Mouse (Mus musculus): Measurements from ENCODE around the gene Grwd1.
A peak's percentile ranks its signal among the peaks of the same experiment; 100 is the strongest.

The Grwd1 gene

DNA sequence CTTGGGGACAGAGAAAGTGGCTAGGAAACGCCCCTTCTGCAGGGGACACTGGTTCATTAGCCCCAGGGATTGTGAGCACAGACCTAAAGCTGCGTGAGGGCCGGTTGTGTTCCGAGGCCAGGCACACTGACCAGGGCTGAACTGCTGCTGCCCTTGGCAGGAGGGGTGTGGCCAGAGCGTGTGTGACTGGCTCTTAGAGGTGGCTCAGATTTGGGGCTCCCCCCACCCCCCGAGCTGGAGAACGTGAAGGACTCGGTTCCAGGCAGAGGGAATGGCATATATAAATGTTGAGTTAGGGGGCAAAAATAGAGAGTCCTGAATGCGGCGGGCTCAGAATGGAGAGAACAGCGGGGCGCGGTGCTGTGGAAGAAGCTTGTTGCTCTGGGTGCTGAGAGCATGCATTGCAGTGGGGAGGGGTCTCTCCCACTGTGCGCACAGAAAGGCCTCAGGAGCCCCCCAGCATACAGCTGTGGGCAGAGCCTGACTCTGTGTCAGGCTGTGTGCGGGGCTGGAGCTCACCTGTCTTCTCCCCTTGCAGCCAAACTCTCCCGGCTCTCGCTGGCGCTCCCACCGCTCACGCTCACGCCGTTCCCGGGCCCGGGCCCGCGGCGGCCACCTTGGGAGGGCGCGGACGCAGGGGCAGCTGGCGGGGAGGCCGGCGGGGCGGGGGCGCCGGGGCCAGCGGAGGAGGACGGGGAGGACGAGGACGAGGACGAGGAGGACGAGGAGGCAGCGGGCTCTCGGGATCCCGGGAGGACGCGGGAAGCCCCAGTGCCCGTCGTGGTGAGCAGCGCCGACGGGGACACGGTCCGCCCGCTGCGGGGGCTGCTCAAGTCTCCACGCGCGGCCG lies 32.9 kb downstream of the Grwd1 start:
- DNase-seq = peak; percentile 27

DNA sequence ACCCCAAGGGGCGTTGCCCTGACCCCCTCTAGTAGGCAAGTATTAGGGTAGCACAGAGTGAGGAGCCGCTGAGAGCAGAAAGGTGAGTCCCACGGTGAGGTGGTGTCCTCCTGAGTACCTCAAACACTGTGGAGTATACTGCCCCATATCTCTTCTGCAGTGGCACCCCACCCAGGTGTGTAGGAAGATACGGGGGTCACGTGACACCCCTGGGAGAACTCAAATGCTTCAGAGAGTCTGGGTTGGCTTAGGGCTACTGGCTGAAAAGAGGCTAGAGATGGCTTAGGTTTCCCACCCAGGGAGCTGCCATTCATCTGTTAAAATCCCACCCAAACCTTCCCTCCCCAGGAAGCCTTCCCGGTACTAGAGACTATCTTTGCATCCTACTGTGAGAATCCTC lies 33.8 kb downstream of the Grwd1 start:
- DNase-seq = no peak

DNA sequence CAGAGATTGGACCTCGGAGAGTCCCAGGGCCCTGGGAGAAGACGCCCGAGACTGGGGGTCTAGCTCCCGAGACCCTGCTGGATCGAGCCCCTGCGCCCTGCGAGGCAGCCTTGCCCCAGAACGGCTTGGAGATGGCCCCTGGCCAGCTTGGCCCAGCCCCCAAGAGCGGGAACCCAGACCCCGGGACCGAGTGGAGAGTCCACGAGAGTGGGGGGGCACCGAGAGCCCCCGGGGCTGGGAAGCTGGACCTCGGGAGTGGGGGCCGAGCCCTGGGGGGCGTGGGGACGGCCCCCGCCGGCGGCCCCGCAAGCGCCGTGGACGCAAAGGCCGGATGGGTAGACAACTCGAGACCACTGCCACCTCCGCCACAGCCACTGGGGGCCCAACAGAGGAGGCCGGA lies 35.8 kb downstream of the Grwd1 start:
- no peak for DNase-seq

DNA sequence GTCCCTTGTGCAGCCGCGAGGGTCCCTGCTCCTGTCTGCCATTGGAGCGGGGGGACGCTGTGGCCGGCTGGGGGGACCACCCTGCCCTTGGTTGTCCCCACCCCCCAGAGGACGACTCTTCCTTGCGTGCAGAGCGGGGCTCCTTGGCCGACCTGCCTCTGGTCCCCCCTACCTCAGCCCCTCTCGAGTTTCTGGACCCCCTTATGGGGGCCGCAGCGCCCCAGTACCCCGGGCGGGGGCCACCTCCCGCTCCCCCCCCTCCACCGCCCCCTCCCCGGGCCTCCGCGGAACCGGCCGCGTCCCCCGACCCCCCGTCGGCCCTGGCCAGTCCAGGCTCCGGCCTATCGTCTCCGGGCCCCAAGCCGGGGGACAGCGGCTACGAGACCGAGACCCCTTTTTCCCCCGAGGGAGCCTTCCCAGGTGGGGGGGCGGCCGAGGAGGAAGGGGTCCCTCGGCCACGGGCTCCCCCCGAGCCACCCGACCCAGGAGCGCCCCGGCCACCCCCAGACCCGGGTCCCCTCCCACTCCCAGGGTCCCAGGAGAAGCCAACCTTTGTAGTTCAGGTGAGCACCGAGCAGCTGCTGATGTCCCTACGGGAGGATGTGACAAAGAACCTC lies 36.7 kb downstream of the Grwd1 start:
- no peak for DNase-seq

DNA sequence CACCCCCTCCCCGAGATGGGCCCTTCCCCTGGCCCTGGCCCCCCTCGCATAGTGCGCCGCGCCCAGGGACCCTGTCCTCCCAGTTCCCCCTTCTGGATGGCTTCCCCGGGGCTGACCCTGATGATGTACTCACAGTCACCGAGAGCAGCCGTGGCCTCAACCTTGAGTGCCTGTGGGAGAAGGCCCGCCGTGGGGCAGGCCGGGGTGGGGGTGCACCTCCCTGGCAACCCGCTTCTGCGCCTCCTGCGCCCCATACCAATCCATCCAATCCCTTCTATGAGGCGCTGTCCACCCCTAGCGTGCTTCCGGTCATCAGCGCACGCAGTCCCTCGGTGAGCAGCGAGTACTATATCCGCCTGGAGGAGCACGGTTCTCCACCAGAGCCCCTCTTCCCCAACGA lies 37.5 kb downstream of the Grwd1 start:
- no peak for DNase-seq

DNA sequence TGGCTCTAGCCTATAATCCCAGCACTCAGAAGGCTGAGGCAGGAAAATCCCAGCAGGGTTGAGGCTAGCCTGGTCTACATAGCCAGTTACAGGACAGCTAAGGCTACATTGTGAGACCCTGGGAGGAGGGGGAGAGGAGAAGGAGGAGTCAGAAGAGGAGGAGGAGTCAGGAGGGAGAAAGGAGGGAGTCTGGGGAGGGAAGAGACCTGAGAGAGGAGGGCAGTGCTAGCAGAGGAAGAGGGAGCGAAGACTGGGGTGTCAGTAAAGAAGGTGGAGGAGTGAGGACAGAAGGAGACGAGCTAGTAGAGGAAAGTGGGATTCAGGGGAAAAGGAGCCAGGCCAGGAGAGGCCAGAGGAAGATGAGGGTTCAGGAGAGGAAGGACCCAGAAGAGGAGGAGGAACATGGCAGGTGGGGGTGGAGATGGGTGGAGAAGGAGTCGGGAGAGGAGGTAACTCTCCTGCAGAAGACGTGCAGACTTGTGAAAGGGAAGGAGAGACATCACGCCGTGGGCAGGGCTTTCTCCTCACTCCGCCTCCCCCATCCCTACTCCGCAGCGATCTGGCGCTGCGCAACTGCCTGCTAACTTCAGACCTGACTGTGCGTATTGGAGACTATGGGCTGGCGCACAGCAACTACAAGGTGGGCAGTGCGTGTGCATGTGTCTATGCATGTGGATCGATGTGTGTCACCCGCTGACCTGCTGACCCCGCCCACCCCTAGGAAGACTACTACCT lies 38.8 kb downstream of the Grwd1 start:
- DNase-seq = no peak

DNA sequence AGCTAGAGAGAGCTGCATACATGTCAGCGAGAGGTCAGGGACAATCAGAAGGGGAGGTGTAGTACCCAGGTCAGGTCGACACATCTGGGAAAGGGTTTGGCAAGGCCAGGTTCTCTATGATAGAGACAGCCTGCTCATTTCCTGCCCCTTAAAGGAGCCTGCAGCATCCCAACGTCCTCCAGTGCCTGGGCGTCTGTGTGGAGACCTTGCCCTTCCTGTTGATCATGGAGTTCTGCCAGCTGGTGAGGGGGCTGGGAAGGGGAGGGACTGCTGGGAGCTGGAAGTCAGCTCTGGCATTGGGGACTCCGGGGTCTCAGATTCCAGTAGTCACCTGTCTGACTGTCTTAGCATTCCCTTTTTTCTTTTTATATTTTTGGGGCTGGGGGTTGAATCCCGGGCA lies 40.0 kb downstream of the Grwd1 start:
- peak; percentile 21 for DNase-seq

DNA sequence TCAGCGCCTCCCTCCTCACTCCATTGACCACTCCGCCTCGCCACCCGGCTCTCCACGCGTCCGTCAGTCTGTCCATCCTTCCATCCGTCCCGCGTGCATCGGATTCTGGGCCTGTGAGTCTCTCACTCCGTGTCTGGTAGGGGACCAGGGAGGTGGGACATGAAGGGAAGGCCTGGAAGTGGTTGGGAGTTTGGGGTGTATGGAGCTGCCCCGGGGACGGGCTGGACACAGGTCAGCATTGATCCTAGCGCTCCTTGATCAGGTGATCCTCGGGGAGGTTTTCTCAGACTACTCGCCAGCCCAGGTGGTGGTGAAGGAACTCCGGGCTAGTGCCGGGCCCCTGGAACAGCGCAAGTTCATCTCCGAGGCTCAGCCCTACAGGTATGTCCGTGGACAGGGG lies 43.1 kb downstream of the Grwd1 start:
- peak; percentile 32 for DNase-seq

DNA sequence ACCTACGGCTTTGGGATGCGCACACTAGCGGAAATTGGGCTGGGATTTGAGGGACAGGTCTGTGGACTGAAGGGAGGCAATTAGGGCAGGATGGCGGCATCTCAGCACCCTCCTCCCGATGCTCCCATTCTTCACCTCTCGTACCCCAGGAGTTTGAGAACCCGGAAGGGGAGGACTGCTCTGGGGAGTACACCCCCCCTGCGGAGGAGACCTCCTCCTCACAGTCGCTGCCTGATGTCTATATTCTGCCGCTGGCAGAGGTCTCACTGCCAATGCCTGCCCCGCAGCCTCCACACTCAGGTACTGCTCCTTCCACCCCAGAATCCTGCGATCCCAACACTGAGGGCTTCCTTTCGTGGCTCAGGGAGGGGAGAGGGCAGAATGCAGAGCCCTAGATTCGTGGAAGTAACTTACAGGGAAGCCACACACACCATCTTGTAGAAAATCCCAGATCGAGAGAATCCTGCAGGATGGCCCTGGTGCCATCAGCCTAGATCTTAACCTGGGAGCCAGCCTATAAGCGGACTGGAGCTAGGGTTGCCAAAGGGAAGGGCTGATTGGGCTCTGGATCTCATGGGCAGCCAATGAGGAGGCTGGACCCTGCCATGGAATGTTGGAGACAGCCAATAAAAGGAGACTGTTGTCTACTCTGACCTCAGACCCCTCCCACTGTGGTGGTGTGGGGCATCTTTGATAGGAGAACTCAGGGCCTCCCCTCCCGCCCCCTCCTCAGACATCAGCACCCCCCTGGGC lies 43.9 kb downstream of the Grwd1 start:
- peak; percentile 66 for DNase-seq

DNA sequence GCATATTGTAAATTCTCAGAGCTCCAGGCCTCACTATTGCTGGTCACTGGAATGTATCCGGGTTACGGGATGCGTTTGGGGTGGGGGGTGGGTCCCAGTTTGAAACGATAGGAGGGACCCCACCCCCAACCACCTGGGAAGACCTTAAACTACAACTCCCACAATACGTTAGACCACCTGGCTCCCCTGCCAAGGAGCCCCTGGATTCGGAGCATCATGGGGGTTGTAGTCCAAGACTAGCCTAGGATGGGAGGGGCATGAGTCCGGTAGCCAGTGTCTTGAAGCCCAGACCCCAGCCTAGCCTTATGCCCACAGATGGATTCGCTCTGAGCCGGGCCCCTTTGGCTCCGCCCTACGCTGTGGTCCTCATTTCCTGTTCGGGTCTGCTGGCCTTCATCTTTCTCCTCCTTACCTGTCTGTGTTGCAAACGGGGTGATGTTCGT lies 44.6 kb downstream of the Grwd1 start:
- DNase-seq = peak; percentile 69

DNA sequence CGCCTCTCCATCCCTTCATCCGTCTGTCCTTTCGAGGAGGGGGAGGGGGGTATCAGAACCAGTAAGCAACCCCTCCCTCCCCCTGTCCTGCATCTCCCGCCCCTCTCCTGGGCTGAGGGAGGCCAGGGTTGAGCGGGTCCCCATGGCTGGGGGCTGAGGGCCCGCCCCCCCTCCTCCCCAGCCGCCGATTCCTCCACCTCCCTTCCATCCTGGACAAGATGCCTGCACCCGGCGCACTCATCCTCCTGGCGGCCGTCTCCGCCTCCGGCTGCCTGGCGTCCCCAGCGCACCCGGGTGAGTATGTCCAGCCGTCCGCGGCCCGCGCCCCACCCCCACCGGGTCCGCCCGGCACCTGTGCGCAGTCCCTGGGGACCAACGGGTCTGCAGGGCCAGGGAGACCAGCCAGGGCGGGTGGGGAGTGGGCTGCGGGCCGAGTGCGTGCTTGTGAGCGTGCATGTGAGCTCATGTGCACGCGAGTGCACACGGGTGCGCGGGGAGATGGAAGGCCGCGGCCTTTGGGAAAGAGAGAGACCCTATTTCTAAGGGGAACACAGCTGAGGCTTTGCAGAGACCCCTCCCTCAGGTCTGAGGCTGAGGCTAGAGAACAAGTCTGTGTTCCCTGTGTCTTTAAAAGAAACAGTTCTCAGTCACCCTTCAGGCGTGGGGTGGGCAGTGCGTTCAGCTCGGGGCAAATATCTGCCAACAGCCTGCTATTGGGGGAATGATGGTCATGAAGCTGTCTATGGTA lies 45.2 kb downstream of the Grwd1 start:
- DNase-seq = peak; percentile 72

DNA sequence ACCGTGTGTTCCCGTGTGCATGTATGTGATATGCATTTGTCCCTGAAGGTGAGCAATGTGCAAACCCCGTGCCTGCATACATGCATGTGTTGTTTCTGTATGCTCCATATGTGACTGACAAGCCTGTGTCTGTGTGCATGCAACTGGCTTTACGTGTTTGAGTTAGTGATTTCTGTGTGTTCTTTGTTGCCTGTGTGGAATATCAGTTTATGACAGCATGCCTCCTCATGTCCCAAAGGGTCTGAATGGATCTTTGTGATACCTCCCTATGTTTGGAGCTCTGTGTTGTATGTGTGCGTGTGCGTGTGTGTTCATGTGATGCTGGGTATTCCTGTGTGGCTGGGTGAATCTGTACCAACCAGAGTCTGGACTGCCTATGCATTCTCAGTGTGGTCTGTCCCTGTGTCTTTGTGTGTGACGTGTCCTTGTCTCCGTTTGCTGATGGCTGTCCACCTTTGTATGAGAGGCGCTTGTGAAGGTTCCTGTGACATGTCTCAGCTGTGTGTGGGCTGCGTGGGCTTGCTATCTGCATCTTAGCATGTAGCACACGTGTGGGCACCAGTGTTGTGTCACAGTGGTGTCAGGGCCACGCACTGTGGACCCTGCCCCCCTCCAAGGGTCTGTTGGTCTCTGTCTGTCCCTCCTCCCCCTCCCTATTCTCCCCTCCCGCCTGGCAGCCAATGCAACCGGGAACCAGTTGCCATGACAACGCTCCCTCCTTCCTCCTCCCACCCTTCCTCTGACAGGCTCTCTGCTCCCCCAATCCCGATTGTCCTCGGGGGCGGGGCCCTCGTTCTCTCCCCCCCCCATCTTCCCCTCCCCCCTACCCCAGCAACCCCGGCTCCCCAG lies 46.0 kb downstream of the Grwd1 start, which contains the start of gene Sult2b1:
Gene Sult2b1, minus strand, starts transcription at position 146 of the 849 bp plus-strand sequence.
- DNase-seq = peak; percentile 88

DNA sequence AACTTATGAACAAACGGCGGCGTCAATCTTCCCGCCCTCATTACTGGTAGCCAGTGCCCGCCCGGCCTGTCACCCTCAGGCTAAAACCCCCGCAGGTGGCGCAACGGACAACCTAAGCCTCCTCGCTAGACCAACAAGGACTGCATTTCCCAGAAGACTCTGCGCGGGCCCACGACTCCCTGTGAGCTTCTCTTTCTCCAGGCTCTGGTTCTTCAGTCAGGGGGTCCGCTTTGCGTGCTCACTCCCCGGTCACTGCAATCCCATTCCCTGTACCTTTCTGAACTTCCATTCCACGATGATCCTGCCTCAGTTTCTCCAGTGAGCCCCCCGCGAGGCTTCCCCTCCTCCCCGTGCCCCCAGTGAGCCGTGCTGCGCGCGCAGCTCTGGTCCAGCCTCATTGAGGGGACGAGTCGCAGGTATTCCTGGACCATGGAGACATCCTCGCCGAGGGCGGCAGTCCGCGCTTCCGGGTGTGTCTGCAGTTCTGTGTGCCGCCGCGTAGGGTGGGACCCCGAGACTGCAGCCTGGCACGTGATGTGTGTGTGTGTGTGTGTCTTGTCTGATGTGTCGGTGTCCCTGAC lies 47.1 kb downstream of the Grwd1 start, which contains the start of gene Lmtk3:
Gene Lmtk3, plus strand, starts transcription at position 228 of the 581 bp plus-strand sequence.
- DNase-seq = peak; percentile 84

DNA sequence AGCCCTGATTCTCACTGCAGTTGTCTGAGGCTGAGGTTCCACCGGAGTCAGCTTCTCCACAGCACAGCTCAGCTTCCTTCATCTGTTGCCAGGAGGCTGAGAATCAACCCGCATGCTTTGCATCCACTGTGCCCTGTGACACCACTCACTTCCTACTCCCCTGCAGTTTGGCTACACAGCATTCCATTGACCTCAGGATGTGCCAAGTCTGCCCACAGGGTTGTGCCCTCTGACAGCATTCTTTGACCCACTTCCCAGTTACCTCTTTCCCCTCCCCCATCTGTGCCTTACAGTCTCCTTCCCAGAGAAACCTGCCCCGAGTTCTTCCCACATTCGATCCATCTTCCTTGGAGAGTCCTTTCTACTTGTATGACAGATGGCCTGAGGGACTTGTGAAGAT lies 48.5 kb downstream of the Grwd1 start:
- DNase-seq = peak; percentile 20

DNA sequence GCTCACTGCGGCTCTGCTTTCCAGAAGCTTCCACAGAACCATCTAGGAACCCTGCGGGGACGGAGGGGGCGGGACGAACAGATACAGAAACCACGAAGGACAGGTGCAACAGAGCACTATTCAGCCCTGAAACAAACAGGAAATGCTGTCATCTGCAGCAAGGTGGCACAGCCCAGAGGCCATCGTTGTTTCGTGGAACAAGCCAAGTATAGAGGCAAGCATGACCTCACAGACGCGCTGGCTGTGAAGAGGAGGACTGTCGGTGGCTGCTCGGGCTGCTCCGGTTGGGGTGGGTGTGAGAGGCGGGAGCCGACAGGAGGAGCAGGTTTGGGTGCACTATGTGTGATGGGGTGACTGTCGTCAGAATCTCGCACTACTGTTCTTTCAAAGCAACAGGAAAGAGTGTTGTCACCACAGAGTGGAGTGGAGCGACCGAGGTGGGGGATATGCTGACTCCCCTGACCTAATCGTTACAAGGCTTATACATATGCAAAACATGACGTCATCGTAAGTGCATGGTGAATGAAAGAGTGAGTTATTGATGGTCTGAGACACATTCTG lies 51.6 kb downstream of the Grwd1 start:
- DNase-seq = no peak

DNA sequence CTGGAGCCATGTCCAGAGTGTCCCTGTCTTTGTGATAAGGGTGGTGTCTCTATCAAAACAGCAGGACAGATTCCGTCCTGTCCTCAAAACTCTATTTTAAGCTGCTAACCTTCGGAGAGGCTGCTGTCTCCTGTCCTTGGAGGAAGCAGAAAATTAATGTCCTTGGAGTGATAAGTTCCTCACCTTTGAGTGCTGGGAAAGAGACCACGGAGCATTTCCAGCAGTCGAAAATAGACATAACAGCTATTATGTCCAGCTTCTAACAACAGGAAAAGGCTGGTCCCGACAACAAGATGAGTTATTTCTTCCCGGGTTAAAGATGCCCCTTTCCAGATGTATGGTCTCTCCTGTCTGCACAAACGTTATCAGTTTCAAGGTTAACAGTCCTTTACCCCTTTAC lies 55.5 kb downstream of the Grwd1 start:
- DNase-seq = no peak
